Mouse (Mus musculus) neutrophil, adult 5-6 weeks (primary cell): Measurements from ENCODE around the gene Naa15. TPM values are rescaled to one million over a fixed set of nuclear protein-coding genes. Genes with fewer than 3 reads are reported as not detected.

Experiments used
- ATAC-seq: fragments of 151-379, 151-347 bp; 2 replicates; pipeline ENCODE4 v1.8.0; 2017; ENCODE audit warnings: mild to moderate bottlenecking, moderate TSS enrichment; ENCODE audit not compliant: insufficient number of reproducible peaks, poor library complexity, low FRiP score, severe bottlenecking; ENCODE audit errors: extremely low read depth
- total RNA-seq: library from RNA; stranded (forward); fragments of 200-1000 nt; gene quantifications from 2 replicates; pipeline ENCODE4 v1.2.3, GENCODE M21; 2017

Gene Naa15
- total RNA-seq, result 78.2 and 80.2 TPM in 2 replicates

GRCm38 (mm10) chr3:51415098-51416072 lies at the start of gene Naa15:
Gene Naa15, plus strand, starts transcription at chr3:51415148.
- ATAC-seq, result peak; percentile 90

- no peak for ATAC-seq
Measured at GRCm38 (mm10) chr3:51365517-51365882, 49.4 kb upstream of the Naa15 start.

GRCm38 (mm10) chr3:51366926-51367325 lies 48.0 kb upstream of the Naa15 start:
- ATAC-seq, result no peak

GRCm38 (mm10) chr3:51368011-51368410 lies 46.9 kb upstream of the Naa15 start:
- no peak for ATAC-seq

GRCm38 (mm10) chr3:51371826-51372225 lies 43.1 kb upstream of the Naa15 start:
- ATAC-seq, result no peak

GRCm38 (mm10) chr3:51372883-51373282 lies 42.1 kb upstream of the Naa15 start:
- no peak for ATAC-seq

- ATAC-seq, result no peak
Measured at GRCm38 (mm10) chr3:51373544-51373943, 41.4 kb upstream of the Naa15 start.

GRCm38 (mm10) chr3:51375307-51376265 lies 39.4 kb upstream of the Naa15 start:
- ATAC-seq, result peak; percentile 72

- ATAC-seq, result peak; percentile 52; the same call in 1 of the 2 replicates
Measured at GRCm38 (mm10) chr3:51377878-51378664, 36.9 kb upstream of the Naa15 start.

- no peak for ATAC-seq
Measured at GRCm38 (mm10) chr3:51378665-51378946, 36.3 kb upstream of the Naa15 start.

- no peak for ATAC-seq
Measured at GRCm38 (mm10) chr3:51379786-51380659, 34.9 kb upstream of the Naa15 start.

GRCm38 (mm10) chr3:51380660-51381014 lies 34.3 kb upstream of the Naa15 start:
- no peak for ATAC-seq

- ATAC-seq, result no peak
Measured at GRCm38 (mm10) chr3:51383409-51383808, 31.5 kb upstream of the Naa15 start.

- no peak for ATAC-seq
Measured at GRCm38 (mm10) chr3:51386441-51387133, 28.4 kb upstream of the Naa15 start.

- no peak for ATAC-seq
Measured at GRCm38 (mm10) chr3:51387134-51387451, 27.9 kb upstream of the Naa15 start.

- no peak for ATAC-seq
Measured at GRCm38 (mm10) chr3:51387868-51388381, 27.0 kb upstream of the Naa15 start.

- peak; percentile 23; the same call in 1 of the 2 replicates for ATAC-seq
Measured at GRCm38 (mm10) chr3:51388904-51389303, 26.0 kb upstream of the Naa15 start.
